Mouse (Mus musculus) lung, postnatal 14 days (tissue): ENCODE results near the gene Gm49325.
A peak's percentile ranks its signal among the peaks of the same experiment; 100 is the strongest.

Experiments
- DNase-seq: peaks from one replicate; pipeline ENCODE4 v3.0.0; 2021

The Gm49325 gene

DNA sequence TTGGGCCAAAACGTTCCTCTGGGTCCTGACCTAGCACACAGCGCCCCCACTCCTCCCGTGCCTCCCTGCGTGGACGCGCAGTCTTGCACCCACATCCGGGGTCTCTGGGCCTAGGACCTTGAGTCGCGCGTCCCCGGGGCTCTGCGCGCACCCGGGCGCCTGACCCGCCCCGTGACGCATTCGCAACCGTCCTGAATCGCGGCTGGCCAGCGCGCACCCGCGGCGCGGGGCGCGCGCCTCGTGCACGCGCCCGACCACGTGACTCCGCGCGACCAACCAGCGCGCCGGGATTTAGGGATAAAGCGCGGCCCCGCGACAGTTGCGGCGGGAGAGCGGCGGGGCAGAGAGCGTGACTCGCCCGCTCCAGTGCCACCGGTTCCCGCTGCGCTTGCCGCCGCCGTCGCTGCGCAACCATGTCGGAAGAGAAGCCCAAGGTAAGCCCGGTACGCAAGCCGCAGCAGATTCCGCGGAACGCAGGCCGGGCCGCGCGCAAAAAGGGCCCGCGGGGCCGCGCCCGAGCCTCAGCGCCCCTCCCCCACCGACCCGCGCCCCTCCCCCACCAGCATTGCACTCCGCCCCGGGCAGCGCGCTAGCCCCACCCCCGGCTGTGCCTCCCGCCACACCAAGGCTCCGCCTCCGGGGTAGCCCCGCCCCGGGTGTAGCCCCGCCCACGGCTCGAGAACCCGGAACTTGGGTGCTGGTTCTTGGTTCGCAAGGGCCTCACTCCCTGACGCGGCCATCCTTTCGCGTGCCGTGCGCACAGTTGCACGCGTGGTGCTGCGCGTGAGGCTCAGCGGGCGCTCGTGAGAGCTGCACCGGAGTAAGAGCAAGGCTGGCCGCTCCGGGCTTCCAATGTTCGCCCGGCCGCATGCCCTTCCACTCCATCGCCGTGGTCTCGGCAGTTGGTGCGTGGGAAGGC is at the start of gene Gm49325, which contains the start of gene Sumo3:
Gene Gm49325 (plus strand): TSS at position 290 of the 919 bp plus-strand sequence.
Gene Sumo3 (plus strand): TSS at position 190 of the 919 bp plus-strand sequence.
- DNase-seq: peak; percentile 99

DNA sequence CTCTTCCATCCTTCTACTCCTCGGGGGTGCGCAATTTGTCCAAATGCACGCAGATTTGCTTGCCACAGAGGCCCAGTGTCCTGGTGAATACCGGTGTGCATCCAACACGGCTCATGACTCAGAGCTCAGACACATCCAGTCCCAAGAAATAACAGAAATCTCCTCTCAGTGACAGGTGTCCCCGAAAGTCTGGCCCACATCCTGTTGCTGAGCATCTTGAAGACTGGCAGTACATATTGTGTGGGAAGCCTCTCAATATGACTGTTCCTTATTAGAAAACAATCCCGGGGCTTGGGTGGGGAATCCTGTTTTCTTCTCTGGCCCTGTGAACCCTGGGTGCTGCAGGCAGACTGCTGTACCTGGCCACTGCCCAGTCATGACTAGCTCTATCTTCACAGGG is 49.4 kb upstream of the Gm49325 start:
- DNase-seq: no peak

DNA sequence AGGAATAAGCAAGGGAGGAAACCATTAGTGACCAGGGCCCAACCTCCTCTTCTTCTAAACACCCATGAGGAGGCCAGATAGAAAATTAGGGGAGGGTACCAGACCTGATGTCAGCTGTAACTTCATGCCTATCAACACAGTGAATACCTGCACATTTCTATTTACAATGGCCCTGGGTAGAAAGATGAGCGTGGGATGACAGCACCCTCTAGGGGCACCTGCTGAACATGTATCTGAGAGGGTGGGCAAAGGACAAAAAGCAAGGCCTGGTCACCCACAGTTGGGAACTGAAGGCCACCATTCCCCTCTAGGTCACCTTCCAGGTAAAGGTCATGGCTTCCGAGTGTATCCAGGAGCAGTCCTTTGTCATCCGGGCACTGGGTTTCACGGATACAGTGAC is 48.4 kb upstream of the Gm49325 start:
- no peak for DNase-seq

DNA sequence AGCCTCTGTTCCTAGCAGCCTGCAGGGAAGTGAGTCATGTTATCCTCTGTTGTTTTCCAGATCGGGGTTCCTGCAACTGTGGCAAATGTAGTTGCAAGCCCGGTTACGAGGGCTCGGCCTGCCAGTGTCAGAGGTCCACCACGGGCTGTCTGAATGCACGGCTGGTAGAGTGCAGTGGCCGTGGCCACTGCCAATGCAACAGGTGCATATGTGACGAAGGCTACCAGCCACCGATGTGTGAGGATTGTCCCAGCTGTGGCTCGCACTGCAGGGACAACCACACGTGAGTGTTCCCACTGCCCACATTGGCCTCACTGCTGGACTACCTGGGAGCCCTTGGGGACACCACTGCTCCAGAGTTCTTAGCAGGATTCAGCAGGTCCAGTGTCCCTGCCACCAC is 45.9 kb upstream of the Gm49325 start:
- no peak for DNase-seq

DNA sequence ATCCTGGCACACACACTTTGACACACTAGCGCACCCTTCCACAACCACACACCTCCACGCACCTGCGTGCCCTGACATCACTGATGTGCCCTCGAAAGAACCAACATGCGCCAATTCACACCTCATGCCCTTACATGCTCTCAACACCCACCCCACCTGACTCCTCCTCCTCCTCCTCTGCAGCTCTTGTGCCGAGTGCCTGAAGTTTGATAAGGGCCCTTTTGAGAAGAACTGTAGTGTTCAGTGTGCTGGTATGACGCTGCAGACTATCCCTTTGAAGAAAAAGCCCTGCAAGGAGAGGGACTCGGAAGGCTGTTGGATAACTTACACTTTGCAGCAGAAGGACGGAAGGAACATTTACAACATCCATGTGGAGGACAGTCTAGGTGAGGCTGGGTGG is 45.2 kb upstream of the Gm49325 start:
- DNase-seq: no peak

DNA sequence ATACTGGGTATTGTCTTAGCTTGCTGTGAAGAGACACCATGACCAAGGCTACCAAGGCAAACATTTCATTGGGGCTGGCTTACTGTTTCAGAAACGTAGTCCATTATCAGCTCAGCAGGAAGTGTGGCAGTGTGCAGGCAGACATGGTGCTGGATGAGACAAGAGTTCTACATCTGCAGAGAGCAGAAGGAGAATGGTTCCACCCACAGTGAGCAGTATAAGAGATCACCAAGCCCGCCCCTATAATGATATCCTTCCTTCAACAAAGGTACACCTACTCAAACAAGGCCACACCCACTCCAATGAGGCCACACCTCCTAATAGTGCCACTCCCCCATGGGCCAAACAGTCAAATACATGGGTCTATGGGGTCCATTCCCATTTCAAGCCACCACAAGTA is 44.5 kb upstream of the Gm49325 start:
- DNase-seq: no peak

DNA sequence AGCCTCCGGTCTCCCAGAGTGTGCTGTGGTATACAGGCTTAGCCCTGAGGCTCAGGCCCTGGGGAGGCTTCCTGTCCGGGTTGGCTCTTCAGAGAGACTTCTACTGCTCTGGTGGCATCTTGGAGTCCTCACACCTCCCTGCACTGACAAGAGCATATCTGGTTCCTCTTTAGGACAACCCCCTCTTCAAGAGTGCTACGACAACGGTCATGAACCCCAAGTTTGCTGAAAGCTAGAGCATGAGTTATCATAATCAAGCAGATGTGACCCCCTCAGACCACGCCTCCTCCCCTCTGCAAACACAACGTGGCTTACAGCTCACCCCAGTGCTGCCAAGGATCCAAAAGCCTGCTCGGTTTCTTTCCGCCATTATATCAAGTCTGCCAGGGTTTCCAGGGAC is 41.0 kb upstream of the Gm49325 start:
- no peak for DNase-seq

DNA sequence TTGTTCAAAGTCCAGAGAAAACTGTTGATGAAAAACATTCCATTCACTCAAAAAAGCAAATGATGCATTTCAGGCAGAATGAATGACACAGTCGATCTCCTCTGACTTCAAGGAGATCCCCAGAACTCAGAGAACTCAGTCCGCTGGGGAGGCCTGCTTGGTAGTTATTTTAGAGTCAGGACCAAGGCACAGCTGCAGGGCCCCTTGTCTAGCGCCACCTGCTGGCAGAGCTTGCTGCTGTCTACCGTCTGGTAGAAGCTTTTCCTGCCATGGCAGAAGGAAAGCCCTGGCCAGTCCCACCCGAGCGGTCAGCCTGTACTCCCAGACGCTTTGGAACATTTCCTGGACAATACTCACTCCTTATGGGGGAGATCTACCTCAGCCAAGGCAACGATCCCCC is 39.3 kb upstream of the Gm49325 start:
- DNase-seq: peak; percentile 96

DNA sequence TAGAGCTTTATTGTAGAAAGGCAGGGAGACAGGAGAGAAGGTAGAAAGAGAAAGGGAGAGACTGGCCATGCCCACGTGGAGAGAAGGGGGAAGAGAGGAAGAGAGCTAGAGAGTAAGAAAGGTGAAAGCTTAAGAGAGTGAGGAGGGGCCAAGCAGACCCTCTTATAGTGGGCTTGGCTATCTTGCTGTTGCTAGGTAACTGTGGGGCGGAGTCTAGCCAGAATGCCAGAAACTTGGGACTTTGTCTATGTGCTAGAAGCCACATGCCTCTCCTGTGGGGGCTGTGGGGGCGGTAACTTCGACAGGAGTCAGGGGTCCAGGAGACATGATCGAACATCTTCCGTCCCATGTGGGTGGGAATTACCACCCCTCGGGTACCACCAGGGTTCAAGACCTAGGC is 36.5 kb upstream of the Gm49325 start:
- DNase-seq: no peak

DNA sequence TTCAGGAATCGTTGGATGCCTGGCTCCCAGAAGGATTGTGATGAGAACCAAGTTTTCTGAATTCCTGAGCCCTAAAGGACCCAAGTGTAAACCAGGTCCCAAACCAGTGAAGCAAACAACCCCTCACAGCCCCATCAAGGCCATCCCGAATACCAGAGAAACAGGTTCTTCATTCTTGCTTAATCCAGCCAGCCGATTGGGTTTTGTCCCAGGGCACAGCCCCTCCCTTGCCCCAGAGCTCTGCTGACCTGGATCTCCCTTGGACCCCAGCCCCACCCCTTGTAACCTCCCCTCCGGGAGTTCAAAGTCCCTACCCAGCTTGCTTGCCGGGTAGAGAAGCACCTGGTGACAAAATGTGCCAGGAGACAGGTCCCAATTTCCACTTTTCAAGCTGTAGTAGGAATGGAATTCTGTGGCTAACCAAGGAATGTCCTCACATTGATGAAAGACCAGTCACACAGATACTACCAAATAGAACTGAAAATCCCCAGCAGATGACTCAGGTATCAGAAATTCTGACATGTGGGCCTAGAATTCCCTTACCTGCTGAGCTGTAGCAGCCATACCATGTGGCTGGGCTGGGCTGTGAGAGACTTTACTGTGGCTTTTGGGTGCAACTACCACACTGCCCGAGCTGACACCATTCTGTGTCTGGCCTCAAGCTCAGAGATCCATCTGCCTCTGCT is 35.9 kb upstream of the Gm49325 start:
- no peak for DNase-seq

DNA sequence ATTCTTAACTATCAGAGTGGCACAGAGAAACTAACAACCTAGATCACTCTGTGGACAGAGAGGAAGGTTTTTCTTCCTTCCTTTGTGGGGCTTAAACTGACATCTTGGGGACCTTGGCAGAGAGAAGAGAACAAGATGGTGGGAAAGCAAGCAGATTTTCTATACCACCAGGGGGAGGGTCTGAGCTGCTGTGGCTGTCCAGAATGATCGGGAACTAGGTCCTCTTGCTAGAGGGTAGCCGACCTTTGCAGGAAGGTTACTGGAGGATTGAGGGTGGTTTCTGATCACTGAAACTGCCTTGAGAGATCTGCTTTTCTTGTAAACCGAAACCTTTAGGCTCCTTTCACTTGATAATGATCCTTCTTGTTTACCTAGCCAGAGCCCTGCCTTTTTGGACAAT is 33.8 kb upstream of the Gm49325 start:
- no peak for DNase-seq

DNA sequence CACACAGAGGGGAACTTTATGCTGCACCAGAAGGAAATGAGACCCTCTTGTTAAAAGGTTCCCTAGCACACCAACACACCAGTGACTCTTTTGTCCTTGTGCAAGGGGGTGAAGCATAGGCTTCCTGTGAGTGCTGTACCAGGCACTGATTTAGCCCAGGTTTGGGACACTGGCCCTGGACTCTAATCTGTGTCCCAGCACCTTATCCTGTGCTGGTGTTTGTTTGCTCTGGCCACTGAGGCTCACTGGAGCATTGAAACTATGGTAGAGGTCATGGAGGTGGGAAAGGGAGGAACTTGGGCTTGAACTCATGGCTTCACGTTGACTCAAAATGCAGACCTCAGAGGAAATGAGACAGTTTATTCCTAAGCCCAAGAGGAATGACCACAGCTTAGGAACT is 32.8 kb upstream of the Gm49325 start:
- no peak for DNase-seq

DNA sequence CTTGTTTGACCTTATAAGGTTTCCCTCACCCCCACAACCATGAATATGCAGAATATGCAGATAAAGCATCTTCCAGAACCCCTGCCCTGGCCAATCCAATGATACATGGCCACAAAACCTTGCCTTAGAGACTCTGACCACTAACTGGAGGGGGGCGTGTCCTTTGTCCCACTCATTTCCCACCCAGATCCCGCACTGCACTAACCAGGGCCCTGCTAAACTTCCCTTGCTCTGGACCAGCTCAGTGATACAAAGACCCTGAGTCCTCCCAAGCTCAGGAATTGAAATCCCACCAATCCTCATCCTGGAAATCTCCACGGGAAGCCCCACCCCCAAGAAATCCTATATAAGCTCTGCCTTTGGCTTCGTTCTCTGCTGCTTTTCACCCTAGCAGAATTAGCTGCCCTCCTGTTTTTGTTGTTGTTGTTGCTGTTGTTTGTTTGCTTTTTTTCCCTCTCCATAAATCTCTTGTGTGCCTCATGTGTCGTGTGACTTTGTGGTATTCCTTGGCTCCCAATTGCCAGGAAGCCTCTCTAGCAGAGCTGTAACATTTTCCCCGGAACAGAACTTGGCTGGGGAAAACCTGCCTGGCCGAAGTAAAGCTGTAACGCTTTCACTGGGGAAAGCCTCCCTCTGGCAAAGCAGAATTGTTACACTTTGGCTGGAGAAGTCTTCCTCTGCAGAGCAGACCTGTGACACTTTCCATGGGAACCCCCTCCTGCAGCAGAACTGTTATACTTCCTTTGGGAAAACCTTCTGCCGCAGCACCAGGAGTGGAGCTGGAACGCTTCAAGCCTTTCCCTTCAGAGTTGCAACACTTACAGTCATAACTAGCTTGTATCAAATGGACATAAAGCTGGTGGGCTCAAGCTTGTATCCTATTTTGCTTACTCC is 25.7 kb upstream of the Gm49325 start:
- no peak for DNase-seq

DNA sequence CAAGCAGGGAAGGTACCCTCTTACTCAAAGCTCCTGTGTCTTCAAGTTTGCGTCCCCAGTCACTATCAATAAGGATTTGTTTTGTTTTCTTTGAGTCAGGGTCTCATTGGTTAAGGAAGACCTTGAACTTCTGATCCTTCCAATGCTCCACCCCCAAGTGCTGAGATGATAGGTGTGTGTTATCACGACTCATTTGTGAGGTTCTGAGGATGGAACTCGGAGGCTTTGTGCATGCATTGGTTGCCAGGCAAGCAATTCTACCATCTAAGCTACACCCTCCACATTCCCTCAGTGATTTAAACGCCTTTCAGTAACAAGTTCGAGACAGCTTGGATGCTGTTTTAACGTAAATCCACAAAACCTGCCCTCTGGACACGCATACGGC is 25.0 kb upstream of the Gm49325 start:
- DNase-seq: no peak

DNA sequence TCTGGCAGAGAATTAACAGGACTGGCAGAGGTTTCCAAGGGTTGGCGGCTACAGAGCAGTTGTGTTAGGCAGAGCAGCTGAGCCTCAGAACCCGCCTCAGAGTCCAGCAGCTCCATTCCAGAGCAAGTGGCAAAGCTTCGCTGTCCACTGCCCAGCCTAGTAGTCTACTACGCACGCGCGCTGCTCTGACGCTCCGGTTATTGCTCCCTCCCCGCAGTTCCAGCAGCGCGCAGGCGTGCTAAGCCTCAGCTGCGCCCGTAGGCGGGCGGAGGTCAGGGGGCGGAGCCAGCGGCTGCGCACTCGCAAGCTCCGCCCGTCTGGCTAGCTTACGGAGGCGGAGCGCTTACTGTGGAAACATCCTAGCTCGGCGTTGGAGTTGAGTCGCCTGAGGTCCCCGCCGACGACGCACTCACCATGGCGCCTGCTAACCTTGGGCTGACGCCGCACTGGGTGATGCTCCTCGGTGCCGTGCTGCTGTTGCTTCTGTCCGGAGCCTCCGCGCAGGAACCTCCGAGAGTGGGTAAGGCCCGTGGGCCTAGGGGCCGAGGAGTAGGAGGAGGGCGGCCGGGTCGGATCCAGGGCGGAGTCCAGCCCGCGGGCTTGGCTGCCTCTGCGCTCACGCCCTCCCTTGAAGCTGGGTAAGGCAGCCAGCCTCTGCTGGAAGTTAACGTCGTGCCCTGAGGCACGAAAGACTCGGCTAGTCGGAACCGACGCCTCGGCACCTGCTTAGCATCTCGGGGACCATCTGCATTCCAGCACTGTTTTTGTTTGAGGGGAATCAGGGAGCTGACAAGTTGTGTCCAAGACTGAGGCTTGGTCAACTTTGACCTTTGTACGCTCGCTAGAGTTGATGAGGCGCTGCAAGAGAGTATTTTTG is 24.4 kb upstream of the Gm49325 start, which contains the start of gene Pttg1ip:
Gene Pttg1ip (plus strand): TSS at position 313 of the 877 bp plus-strand sequence.
- DNase-seq: peak; percentile 96

DNA sequence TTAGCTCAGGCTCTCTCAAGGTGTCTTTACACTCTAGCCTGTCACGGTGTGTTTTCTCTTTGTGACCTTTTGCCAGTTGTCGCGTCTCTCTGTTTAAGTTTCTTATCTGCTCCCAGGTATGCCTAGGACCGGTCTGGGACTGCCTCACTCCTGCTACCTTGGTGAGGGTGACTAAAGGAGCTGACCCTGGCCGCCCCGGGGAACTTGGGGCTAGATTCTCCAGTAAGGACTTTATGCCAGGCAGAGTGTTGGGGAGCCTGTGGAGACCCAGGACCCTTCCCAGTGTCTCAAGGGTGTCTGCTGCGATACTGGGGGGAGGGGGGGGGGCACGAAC is 23.7 kb upstream of the Gm49325 start:
- no peak for DNase-seq

DNA sequence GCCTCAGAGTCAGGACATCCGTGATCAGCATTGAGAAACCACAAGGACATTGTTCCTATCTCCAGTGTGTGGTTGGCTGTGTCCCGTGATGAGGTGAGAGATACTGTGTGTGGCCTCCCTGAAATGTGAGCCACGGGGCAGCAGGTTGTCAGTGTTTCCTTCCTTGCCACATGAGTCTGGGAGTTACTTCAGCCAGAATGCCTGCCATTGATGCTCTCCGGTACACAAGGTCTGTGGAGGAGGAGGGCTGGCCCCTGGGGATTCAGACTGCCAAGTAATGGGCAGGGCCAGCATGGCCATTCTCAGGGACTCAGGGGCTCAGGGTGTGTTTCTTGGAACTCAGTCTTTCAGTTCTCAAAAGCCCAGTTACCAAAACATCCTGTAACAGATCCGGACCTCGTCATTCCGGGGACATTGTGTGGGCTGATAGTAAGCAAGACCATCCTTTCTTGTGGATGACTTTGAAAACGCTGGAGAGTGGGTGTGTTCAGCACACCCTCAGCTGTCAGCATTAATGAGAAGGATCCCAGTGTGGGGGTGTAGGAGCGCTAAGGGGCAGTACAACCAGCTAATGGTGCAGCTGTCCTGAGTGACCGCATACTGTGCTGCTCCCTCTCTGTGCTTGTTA is 22.1 kb upstream of the Gm49325 start:
- peak; percentile 25 for DNase-seq

DNA sequence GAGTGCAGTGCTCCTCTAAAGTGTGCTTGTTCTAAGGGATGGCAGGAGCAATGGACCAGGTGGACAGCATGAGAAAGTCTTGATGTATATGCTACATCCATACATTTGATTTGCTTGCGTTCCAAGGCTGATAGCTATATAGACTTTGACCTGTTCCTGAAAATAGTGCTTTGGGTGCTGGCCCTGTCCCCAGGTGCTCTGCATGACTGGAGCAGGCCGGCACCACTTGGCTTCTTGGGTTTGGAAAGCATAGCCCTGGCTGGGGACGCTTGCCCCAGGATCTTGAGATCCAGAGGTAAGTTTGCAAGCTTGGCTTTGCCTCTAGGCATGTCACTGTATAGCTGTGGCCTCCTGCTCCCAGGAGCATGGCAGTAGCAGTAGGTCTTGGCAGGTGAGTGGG is 19.4 kb upstream of the Gm49325 start:
- no peak for DNase-seq

DNA sequence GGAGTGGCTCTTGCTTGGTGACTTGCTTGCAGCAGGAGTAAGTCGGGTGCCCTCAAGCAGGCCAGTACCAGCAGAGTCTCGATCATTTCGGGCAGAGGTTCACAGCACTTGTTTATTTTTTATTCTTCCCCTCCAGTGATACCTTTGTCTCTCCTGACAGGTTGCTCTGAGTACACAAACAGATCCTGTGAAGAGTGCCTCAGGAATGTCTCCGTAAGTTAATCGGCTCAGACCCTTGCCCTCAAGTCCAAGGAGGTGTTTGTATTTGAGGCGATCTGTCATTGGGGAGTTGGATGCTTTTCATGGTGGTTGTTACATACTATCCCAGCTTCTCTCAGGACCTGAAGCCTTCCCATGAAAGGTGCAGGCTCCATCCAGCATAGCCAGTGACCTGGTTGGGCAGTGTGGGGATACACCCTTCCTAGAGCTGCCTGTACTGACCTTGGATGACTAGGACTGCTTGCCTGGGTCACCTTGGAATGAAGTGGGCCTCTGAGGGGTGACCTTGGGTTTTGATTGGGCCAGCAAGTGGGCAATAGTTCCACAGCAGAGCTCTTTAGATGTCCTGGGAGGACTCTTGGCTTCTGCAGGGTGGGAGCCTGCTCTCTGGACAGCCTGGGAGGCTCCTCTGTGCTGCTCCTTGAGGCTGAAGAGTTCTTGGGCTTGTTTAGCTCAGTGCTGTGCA is 18.8 kb upstream of the Gm49325 start:
- DNase-seq: no peak

DNA sequence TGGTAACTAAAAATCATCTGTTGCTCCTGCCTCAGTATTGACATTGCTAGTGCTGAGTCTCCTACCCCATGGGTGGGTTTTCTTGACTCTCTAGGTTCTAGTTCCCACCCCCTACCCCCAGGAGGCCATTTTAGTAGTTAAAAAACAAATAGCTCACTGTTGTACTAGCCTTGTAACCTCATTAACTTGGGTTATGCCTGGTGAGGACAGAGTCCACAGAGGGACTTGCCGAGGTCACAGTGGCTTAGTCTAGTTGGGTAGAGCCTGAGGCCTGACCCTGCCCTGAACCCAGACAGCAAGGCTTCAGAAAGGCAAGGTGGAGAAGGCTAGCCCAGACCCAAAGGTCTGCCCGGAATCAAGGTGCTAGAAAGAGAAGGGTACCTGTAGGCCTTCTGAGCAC is 18.0 kb upstream of the Gm49325 start:
- DNase-seq: no peak

DNA sequence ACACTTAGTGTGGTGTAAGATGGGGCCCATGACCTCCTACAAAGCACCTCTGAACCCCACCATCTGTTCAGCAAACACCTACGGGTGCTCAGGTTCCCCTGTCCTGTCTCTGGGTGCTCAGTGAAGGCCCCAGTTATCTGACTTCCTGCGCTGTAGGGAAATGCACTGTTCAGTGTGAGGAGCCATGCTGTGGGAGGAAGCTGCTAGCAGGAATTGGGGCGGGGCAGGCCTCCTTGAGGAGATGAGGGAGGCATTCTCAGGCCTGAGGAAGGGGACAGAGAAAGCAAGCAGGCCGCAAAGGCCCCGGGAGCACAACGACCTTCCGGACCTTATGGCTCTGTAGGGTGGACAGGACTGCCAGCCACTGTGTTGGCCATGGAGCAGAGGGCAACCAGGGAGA is 16.9 kb upstream of the Gm49325 start:
- DNase-seq: no peak
